Mouse (Mus musculus): Measurements from ENCODE around the gene Actl6a. TPM values are rescaled to one million over a fixed set of nuclear protein-coding genes. Genes with fewer than 3 reads are reported as not detected.
"Not testable (repeated sequence)": the region's sequence is repeated elsewhere in the genome, so short reads cannot be mapped to it uniquely, and the experiment has no call there.

Actl6a gene
- total RNA-seq, 2 experiments from 2014 or later = 80.8 to 137 TPM

GRCm38 (mm10) chr3:32694211-32694610 lies 11.9 kb upstream of the Actl6a start:
- no peak for ATAC-seq (replicated peaks; ENCODE audit: poor library complexity)

DNA sequence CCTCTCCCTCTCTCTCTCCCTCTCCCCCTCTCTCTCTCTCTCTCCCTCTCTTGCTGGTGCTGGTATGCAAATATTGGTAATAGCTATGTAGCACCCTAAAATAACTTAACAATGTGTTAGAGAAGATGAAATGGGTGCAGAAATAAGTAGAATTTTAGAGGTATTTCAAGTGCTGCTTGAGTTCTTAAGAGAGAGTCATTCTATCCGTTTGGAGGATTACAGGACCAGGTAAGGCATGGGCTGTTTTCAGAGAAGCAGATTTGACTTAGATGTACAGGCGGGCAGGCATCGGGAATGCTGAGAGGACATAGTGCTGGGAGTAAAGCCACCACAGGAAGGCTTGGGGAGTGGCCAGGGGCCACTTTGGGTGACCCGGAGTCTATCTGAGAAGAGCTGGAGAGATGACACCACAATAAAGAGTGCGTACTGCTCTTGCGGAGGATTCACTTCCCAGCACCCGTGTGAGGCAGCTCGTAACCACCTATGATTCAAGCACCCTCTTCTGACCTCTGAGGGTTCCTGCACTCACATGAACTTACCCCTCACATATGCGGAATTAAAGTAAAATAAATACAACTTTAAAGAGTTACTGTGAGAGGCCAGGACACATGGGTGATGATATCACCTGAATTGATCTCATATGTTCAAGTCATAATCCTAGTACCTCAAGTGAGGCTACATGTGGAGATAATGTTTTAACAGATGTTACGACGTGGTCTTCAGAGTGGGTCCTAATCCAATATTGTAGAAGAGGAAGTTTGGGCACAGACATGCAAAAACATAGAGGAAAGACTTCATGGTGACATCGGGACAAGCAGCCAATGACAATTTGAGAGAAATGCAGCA lies 11.1 kb upstream of the Actl6a start:
- ATAC-seq (replicated peaks; ENCODE audit: poor library complexity) = peak; percentile 63

- peak; percentile 37; the same call in 1 of the 2 replicates for ATAC-seq (replicated peaks; ENCODE audit: poor library complexity)
Measured at GRCm38 (mm10) chr3:32695583-32695980, 10.5 kb upstream of the Actl6a start.

GRCm38 (mm10) chr3:32698228-32698863 lies 7.8 kb upstream of the Actl6a start:
- ATAC-seq (replicated peaks; ENCODE audit: poor library complexity) = peak; percentile 96

DNA sequence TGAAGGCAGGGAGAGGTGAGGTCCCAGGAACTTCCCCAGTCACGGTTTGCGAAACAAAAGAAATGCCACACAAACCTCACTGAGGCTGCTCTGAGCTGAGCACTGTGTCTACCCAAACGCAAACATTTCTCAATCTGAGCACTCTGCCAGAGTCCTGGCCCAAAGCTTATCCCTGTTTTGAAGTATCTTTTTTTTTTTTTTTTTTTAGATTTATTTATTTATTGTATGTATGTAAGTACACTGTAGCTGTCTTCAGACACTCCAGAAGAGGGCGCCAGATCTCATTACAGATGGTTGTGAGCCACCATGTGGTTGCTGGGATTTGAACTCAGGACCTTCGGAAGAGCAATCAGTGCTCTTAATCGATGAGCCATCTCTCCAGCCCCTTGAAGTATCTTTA lies 2.1 kb upstream of the Actl6a start:
- ATAC-seq (replicated peaks; ENCODE audit: poor library complexity) = not testable (repeated sequence)

DNA sequence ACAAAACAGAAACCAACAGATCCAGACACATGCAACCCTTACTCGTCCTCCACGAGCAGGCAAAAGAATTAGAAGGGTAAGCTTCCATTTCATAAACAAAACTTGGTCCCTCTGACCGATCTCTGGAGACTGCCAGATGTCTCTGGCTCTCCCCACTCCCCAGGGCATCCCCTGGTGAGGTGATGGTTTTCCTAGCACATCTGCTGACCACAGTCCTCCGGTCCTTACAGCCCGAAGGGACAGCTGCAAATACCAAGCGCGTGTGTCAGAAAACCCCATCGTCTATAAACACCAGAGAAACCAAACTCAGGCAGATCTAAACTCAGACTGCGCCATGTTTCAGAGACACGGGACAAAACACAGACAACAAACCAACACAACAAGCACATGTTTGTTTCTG lies 1.5 kb upstream of the Actl6a start:
- not testable (repeated sequence) for ATAC-seq (replicated peaks; ENCODE audit: poor library complexity)

DNA sequence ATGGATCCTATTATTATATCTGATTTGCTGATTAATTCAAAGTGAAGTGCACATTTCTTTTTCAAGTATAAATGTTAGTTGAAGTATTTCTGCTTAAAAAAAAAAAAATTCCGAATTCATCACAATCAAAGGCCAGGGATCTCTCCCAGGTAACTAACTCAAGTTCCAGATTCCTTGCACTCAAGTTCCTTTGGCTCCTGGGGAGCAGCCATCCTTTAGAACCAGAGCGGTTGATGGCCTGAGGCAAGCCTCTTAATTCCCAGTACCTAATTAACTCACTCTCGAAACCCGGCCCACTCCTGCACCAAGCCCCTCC lies 1.9 kb downstream of the Actl6a start:
- no peak for ATAC-seq (replicated peaks; ENCODE audit: poor library complexity)

- peak; percentile 92 for ATAC-seq (replicated peaks; ENCODE audit: poor library complexity)
Measured at GRCm38 (mm10) chr3:32708368-32709231, 2.5 kb downstream of the Actl6a start.

DNA sequence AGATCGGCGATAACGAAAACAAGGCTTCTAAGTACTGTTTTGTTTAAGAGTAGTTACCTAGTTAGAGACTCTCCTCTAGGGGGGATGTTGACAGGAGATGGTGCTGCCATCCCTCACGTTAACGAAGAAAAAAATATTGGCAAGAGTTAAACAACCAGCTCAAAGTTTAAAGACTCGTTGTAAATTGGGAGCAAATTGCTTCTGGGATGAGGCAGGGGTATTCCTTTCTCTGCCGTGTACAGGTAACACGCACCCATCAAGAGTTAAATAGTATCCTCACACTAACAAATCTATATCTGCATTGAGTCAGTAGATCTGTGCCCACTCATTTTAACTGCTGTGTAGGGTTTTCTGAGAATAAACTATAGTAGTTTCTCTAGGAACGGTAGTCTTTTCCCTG lies 3.3 kb downstream of the Actl6a start:
- no peak for ATAC-seq (replicated peaks; ENCODE audit: poor library complexity)

DNA sequence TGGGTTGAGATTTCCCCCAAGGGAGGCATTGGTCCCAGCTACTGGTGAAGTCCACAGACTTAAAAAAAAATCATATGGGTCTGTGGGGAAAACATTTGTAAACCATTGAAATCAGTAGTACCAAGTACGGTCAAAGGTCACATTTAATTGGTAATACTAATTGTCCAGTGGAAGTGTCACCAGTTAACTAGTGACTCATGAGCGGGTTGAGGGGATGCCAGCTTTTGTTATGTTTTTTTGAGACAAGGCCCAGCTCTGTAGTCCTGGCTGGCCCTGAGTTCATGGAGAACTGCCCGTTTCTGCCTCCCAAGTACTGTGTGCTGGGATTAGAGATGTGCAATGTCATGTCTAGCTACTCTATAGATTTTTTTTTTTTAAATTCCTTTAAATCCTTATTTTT lies 7.6 kb downstream of the Actl6a start:
- ATAC-seq (replicated peaks; ENCODE audit: poor library complexity) = no peak

GRCm38 (mm10) chr3:32717403-32717802 lies 11.3 kb downstream of the Actl6a start:
- ATAC-seq (replicated peaks; ENCODE audit: poor library complexity) = not testable (repeated sequence)

- no peak for ATAC-seq (replicated peaks; ENCODE audit: poor library complexity)
Measured at GRCm38 (mm10) chr3:32718271-32718670, 12.2 kb downstream of the Actl6a start.

GRCm38 (mm10) chr3:32724191-32724590 lies 18.1 kb downstream of the Actl6a start:
- no peak for ATAC-seq (replicated peaks; ENCODE audit: poor library complexity)

- no peak for ATAC-seq (replicated peaks; ENCODE audit: poor library complexity)
Measured at GRCm38 (mm10) chr3:32725951-32726350, 19.9 kb downstream of the Actl6a start.

GRCm38 (mm10) chr3:32727861-32728260 lies 21.8 kb downstream of the Actl6a start:
- no peak for ATAC-seq (replicated peaks; ENCODE audit: poor library complexity)

GRCm38 (mm10) chr3:32736244-32737171 lies 30.4 kb downstream of the Actl6a start, which contains the start of gene Ndufb5:
TSS of gene Ndufb5 (plus strand) at chr3:32736990.
- ATAC-seq (replicated peaks; ENCODE audit: poor library complexity) = peak; percentile 91

- ATAC-seq (replicated peaks; ENCODE audit: poor library complexity) = peak; percentile 18
Measured at GRCm38 (mm10) chr3:32737172-32737655, 31.1 kb downstream of the Actl6a start, which contains the start of gene Mrpl47. TSS of gene Mrpl47 (minus strand) at chr3:32737605.

DNA sequence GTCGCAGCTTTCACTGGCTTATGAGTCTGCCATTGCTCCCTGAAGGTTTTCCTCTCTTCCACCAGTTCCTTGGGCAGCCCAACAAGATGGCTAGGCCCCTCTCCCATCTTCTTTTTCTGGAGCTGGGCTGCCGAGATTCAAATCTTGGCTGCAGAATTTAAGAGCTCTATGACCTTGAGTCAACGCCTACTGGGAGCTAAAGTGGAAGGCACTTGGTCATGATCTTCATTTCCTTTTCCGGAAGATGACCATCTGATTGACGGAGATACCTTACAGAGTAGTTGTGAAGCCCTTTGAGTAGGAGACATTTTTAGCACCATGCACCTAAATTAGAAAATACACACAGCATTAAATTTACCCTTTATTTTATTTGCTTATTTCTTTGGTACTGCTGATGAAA lies 32.5 kb downstream of the Actl6a start:
- ATAC-seq (replicated peaks; ENCODE audit: poor library complexity) = no peak

- no peak for ATAC-seq (replicated peaks; ENCODE audit: poor library complexity)
Measured at GRCm38 (mm10) chr3:32742276-32742780, 36.2 kb downstream of the Actl6a start.

- ATAC-seq (replicated peaks; ENCODE audit: poor library complexity) = no peak
Measured at GRCm38 (mm10) chr3:32745001-32745400, 38.9 kb downstream of the Actl6a start.

Data from megakaryocyte progenitor cell, adult 5-6 weeks (primary cell).